Mouse (Mus musculus): ENCODE data around the gene Exoc3l. TPM values are rescaled to one million over a fixed set of nuclear protein-coding genes. Genes with fewer than 3 reads are reported as not detected.

Exoc3l gene
- total and polyA plus RNA-seq, 3 experiments: 4.4 to 10.9 (median 7.5) TPM

GRCm38 (mm10) chr8:105280567-105280966 lies 15.3 kb downstream of the Exoc3l start:
- dilution Hi-C loops (cut with MboI; ENCODE audit: extremely low pct_ligation_motif_present, extremely low pct_unique_long_range_greater_than_20kb, low sequenced_read_pairs): no loop called here
- Histone ChIP-seq H3K36me3 (replicated peaks in 1 of 2; ENCODE audit: control insufficient read depth in 1 of 2, insufficient read depth in 1 of 2, low read length in 1 of 2) (peaks cover 13 to 67% of the 10 kb centered on the region in 2 experiments), H3K4me1 (ENCODE audit: control insufficient read depth in 1 of 2, insufficient read depth in 2 of 2) (peaks cover 0 to 2% of the 10 kb centered on the region in 2 experiments; a peak in 1 of 4 replicates), H3K4me2 (ENCODE audit: insufficient read depth, low read depth, poor library complexity, severe bottlenecking) (no peak overlapping the region), H3K9me3 (replicated peaks; ENCODE audit: low read length) (no peaks in the 10 kb centered on the region), H3K4me3 (replicated peaks in 1 of 3; ENCODE audit: low read depth in 2 of 3, low read length in 2 of 3, poor library complexity in 1 of 3) (no peak overlapping the region), H3K9ac (ENCODE audit: insufficient read depth, low read depth) (no peak overlapping the region), H3K27ac (ENCODE audit: insufficient read depth, low read depth) (no peak overlapping the region), H3K79me2 (replicated peaks; ENCODE audit: control insufficient read depth, extremely low read depth, insufficient read depth, poor library complexity, severe bottlenecking) (no peaks in the 10 kb centered on the region), H3K27me3 (replicated peaks) (no peaks in the 10 kb centered on the region)
- in situ Hi-C loops (cut with MboI; ENCODE audit: low pct_ligation_motif_present, low pct_unique_long_range_greater_than_20kb, low sequenced_read_pairs): loop anchor here (10.0 kb wide), 1 partner anchor 156 kb away; no protein-coding TSS in a partner anchor
- no peak for DNase-seq (ENCODE audit: extremely low read depth)
- TF ChIP-seq SMC3 (IDR thresholded peaks at IDR 0.05; ENCODE audit: low read depth, low read length) (no peak), NELFE (IDR thresholded peaks at IDR 0.05; ENCODE audit: low read depth, low read length) (no peak), HCFC1 (IDR thresholded peaks at IDR 0.05; ENCODE audit: low read depth, low read length) (no peak), GABPA (IDR thresholded peaks at IDR 0.05; ENCODE audit: insufficient replicate concordance, low read depth, low read length) (no peak)

GRCm38 (mm10) chr8:105278911-105279334 lies 17.0 kb downstream of the Exoc3l start:
- H3K4me3 ChIP-seq (replicated peaks in 1 of 3; ENCODE audit: low read depth in 2 of 3, low read length in 2 of 3, poor library complexity in 1 of 3): no peak overlapping the region
- peaks cover 7 to 54% of the 10 kb centered on the region in 2 experiments for H3K36me3 ChIP-seq (replicated peaks in 1 of 2; ENCODE audit: control insufficient read depth in 1 of 2, insufficient read depth in 1 of 2, low read length in 1 of 2)
- TF ChIP-seq ZKSCAN1 (IDR thresholded peaks at IDR 0.05; ENCODE audit: borderline replicate concordance, low read depth, low read length) (no peak), BHLHE40 (IDR thresholded peaks at IDR 0.05; ENCODE audit: low read depth, low read length) (no peak), CTCF (conservative IDR thresholded peaks at IDR 0.05 in 1 of 2, IDR thresholded peaks at IDR 0.05 in 1 of 2; ENCODE audit: low read depth in 2 of 2, low read length in 2 of 2) (no peak), MAZ (IDR thresholded peaks at IDR 0.05; ENCODE audit: low read depth, low read length) (no peak), SMC3 (IDR thresholded peaks at IDR 0.05; ENCODE audit: low read depth, low read length) (no peak), MYC (IDR thresholded peaks at IDR 0.05; ENCODE audit: low read depth, low read length) (no peak)
- in situ Hi-C loops (cut with MboI; ENCODE audit: low pct_ligation_motif_present, low pct_unique_long_range_greater_than_20kb, low sequenced_read_pairs) (no loop called here), dilution Hi-C loops (cut with MboI; ENCODE audit: extremely low pct_ligation_motif_present, extremely low pct_unique_long_range_greater_than_20kb, low sequenced_read_pairs) (no loop called here)
- no peaks in the 10 kb centered on the region for H3K79me2 ChIP-seq (replicated peaks; ENCODE audit: control insufficient read depth, extremely low read depth, insufficient read depth, poor library complexity, severe bottlenecking)
- no peaks in the 10 kb centered on the region for H3K9me3 ChIP-seq (replicated peaks; ENCODE audit: low read length)
- no peaks in the 10 kb centered on the region for H3K27me3 ChIP-seq (replicated peaks)
- peaks cover 0 to 2% of the 10 kb centered on the region in 2 experiments; a peak in 1 of 4 replicates for H3K4me1 ChIP-seq (ENCODE audit: control insufficient read depth in 1 of 2, insufficient read depth in 2 of 2)
- H3K27ac ChIP-seq (ENCODE audit: insufficient read depth, low read depth): no peak overlapping the region
- H3K9ac ChIP-seq (ENCODE audit: insufficient read depth, low read depth): no peak overlapping the region
- no peak for DNase-seq (ENCODE audit: extremely low read depth)
- H3K4me2 ChIP-seq (ENCODE audit: insufficient read depth, low read depth, poor library complexity, severe bottlenecking): no peak overlapping the region

GRCm38 (mm10) chr8:105276292-105277120 lies 19.4 kb downstream of the Exoc3l start:
- no peak overlapping the region for H3K9ac ChIP-seq (ENCODE audit: insufficient read depth, low read depth)
- H3K36me3 ChIP-seq (replicated peaks in 1 of 2; ENCODE audit: control insufficient read depth in 1 of 2, insufficient read depth in 1 of 2, low read length in 1 of 2): peaks cover 0 to 31% of the 10 kb centered on the region in 2 experiments
- DNase-seq (ENCODE audit: extremely low read depth): no peak
- TF ChIP-seq GABPA (IDR thresholded peaks at IDR 0.05; ENCODE audit: insufficient replicate concordance, low read depth, low read length) (no peak), ETS1 (conservative IDR thresholded peaks at IDR 0.05; ENCODE audit: low read depth, low read length) (no peak), POLR2A (IDR thresholded peaks at IDR 0.05; ENCODE audit: low read depth, low read length) (no peak), ZC3H11A (IDR thresholded peaks at IDR 0.05; ENCODE audit: low read depth, low read length) (no peak), ZKSCAN1 (IDR thresholded peaks at IDR 0.05; ENCODE audit: borderline replicate concordance, low read depth, low read length) (no peak), USF1 (IDR thresholded peaks at IDR 0.05; ENCODE audit: low read depth, low read length) (no peak), MAZ (IDR thresholded peaks at IDR 0.05; ENCODE audit: low read depth, low read length) (no peak), BHLHE40 (IDR thresholded peaks at IDR 0.05; ENCODE audit: low read depth, low read length) (no peak), MXI1 (IDR thresholded peaks at IDR 0.05; ENCODE audit: low read depth, low read length) (no peak), ZMIZ1 (IDR thresholded peaks at IDR 0.05; ENCODE audit: low read depth, low read length) (no peak), USF2 (conservative IDR thresholded peaks at IDR 0.05; ENCODE audit: low read depth, low read length) (no peak), MEF2A (IDR thresholded peaks at IDR 0.05; ENCODE audit: borderline replicate concordance, low read depth, low read length) (no peak), POLR2AphosphoS2 (IDR thresholded peaks at IDR 0.05; ENCODE audit: low read depth, low read length) (no peak), CTCF (conservative IDR thresholded peaks at IDR 0.05 in 1 of 2, IDR thresholded peaks at IDR 0.05 in 1 of 2; ENCODE audit: low read depth in 2 of 2, low read length in 2 of 2) (no peak), ELF1 (IDR thresholded peaks at IDR 0.05; ENCODE audit: low read depth, low read length) (no peak), SIN3A (IDR thresholded peaks at IDR 0.05; ENCODE audit: low read length) (no peak), RCOR1 (conservative IDR thresholded peaks at IDR 0.05; ENCODE audit: low read depth, low read length) (no peak), RAD21 (IDR thresholded peaks at IDR 0.05; ENCODE audit: low read depth, low read length) (no peak)
- no peak overlapping the region for H3K4me3 ChIP-seq (replicated peaks in 1 of 3; ENCODE audit: low read depth in 2 of 3, low read length in 2 of 3, poor library complexity in 1 of 3)
- dilution Hi-C loops (cut with MboI; ENCODE audit: extremely low pct_ligation_motif_present, extremely low pct_unique_long_range_greater_than_20kb, low sequenced_read_pairs): no loop called here
- H3K4me1 ChIP-seq (ENCODE audit: control insufficient read depth in 1 of 2, insufficient read depth in 2 of 2): peaks cover 0 to 2% of the 10 kb centered on the region in 2 experiments; a peak in 1 of 4 replicates
- no peak overlapping the region for H3K4me2 ChIP-seq (ENCODE audit: insufficient read depth, low read depth, poor library complexity, severe bottlenecking)
- in situ Hi-C loops (cut with MboI; ENCODE audit: low pct_ligation_motif_present, low pct_unique_long_range_greater_than_20kb, low sequenced_read_pairs): no loop called here
- H3K9me3 ChIP-seq (replicated peaks; ENCODE audit: low read length): no peaks in the 10 kb centered on the region
- H3K27ac ChIP-seq (ENCODE audit: insufficient read depth, low read depth): no peak overlapping the region
- no peaks in the 10 kb centered on the region for H3K27me3 ChIP-seq (replicated peaks)
- H3K79me2 ChIP-seq (replicated peaks; ENCODE audit: control insufficient read depth, extremely low read depth, insufficient read depth, poor library complexity, severe bottlenecking): no peaks in the 10 kb centered on the region

All from CH12.LX (cell line).